Mouse (Mus musculus) 3134 (cell line): ENCODE measurements around the gene C730034F03Rik.

Experiments used
- DNase-seq: peaks from one replicate; pipeline ENCODE4 v3.0.0-alpha.2; 2011; ENCODE audit warnings: low spot score; ENCODE audit not compliant: insufficient read length; ENCODE audit errors: extremely low read depth

The C730034F03Rik gene

DNA sequence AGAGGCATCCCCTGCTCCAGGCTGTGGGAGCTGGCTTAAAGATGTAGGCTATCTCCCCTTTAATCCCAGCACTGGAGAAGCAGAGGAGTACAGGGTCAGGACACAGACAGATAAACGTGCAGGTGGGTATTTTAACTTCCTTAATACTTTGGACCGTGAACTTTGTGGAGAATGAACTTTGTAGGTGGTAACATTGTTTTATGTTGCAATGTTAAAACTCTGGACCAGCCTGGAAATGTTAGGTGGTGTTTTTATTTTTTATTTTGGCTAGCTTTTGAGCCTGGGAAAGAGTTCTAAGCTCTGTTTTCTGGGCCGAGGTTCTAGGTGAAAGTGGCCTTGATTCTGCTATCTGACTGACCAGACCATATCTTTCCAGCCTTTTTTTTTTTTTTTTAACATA, 1.9 kb downstream of the C730034F03Rik start:
- no peak for DNase-seq

DNA sequence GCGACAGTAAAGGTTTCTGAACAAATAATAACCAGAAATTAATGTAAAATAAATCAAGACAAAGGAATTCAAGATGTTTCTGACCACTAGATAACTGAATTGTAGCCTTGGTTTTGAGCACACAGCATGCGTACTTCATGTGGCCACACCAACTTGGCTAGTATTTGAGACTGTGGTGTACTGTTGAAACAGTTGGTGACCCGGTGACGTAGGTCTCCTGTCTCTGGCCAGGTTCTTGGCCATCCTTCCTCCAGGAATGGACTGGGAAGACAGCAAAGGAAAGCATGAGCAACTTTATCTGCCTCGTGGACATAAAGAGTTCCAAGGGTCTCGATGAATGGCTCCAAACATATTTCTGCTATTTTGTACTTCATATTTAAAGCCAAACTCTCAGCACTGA, 2.4 kb downstream of the C730034F03Rik start:
- DNase-seq: no peak

DNA sequence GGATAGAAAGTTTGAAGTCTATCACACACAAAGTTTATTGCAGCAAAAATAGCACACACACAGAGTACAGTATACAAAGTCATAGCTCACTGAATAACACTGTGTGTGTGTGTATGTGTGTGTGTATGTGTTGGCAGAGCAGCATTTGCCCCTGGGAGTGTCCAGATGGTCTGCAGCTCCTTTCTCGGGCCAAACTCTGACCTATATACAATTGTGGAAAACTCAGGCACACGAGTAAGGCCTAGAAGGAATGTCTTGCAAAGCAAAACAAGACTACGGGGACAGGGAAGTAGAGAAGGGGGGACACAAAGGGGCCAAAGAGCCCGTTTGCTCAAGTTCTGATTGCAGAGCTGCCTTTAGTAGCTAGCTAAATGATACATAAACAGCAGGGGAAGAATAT, 3.6 kb downstream of the C730034F03Rik start:
- DNase-seq: no peak

DNA sequence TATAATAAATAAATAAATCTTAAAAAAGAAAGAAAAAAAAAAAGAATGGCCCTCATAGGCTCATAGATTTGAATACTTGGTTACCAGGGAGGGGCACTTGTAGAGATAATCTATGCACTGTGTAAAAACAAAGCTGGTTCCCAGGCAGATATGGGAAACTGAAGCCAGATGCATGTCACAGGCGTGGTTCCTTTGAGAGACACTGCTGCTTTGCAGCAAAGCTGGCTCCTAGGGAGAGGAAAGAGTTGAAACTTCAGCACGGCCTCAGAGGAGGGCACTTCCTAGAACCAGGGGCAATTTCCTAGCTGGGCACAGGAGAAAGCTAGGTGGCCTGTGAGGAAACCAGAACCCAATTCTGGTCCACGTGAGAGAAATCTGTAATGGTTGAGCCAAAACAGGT, 4.7 kb downstream of the C730034F03Rik start:
- DNase-seq: no peak

DNA sequence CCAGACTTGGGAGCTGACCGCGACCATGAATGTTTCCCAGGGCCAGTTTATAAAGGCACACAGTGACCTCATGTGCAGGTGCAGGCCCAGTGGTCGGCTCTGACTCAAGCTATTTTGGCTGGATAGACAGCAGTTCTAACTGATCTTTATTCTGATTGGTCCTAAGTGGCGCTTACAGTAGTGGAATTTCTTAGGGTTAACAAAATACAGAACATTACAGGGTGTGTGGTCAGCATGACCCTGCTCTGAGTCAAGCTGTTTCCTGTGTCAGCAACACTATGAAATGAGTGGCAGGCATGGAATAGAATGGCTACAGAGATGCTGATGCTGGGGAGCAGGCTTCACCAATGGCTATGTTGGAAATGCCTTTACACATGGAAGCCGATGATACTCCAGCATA, 6.5 kb downstream of the C730034F03Rik start:
- DNase-seq: no peak

DNA sequence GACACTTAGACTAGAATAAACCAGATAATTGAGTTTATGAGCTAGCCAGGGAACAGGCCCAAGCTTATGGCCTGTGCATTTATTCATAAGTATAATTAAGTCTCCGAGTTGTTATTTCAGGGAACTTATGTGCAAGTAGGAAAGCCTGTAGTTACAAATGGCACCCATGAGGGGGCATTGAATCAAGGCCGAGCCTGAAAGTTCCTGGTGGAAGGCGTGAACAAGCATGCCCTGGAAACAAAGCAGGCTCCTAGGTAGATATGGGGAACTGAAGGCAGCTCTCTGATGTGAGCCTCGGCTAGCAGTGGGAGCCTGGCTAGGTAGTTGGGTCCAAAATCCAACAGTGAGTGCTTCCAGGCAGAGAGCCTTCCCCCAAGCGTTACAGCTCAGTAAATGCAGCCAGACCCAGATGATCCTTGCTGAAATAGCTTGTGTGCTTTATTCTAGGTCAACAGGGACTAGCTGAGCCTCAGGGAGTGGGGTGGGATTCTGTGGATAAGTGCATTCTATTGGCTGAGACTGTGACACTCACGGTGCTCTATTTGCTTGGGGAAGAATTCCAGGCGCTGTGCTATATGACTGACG, 13.2 kb downstream of the C730034F03Rik start:
- DNase-seq: no peak

DNA sequence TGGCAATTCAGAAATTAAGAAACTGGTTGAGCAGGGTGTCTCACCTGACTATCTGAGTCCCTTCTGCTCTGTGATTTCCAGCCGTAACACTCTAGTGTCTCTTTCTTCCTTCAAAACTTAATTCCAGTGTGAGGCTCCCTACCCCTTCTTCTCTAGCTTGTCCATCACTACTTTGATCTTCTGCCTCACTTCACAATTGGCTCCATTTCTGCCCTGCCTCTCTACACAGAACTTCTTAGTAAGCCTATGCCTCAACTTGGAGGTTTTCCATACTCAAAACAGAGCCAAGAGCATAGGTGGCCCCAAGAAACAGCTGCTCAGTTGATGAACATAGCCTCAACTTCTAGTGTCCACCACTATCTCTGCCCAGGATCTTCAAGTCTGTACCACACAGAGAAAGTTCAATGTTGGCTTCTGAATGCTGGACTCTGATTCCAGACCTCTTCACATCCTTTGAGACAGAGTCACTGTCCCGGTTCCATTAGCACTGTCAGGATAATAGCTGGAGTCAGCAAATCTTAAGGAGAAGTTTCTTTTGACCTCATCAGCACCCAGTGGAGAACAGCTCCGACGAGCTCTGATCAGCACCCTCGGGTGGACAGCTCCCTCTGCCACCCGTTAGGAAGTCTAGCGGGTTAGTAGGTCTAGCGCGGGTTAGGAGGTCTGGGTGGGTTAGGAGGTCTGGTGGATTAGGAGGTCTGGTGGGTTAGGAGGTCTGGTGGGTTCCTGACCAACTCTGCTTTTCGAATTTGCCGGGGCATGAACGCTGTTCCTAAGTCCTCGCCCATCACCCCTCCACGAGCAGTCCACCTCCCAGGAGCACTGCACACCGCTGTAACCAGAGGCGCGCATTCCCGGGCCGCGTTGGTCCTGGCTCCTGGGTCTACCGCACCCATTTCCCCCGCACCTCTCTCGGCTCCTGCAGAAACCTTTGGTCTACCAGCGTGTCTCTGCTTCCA, 23.8 kb downstream of the C730034F03Rik start:
- no peak for DNase-seq

DNA sequence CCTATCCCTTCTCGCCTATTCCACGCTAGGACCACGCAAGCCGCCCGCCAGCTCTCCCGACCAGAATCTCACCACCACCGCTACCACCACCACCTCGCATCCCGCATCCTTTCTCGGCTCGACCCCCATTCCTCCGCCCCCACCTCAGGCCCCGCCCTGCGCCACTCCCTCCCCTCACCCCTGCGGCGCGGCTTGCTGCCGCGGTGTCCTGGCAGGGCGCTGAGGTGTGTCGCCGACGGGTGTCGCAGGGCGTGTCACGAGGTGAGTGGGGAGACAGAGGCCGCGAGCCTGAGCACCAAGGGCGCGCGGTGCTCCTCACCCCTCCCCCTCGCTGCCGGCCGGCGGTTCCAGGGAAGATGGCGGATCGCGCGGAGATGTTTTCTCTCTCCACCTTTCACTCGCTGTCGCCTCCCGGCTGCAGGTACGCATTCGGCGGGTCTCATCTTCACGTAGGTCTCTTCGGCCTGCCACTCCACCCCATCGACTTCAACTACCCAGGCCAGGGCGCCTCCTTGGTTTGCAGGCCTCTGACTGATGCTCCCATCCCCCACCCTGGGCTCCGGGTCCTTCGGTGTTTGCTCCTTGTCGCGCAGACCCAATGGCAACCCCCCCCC, 24.6 kb downstream of the C730034F03Rik start, which contains the start of gene Mapk8ip2:
Gene Mapk8ip2 (plus strand): TSS at position 49 of the 614 bp plus-strand sequence.
- DNase-seq: no peak

DNA sequence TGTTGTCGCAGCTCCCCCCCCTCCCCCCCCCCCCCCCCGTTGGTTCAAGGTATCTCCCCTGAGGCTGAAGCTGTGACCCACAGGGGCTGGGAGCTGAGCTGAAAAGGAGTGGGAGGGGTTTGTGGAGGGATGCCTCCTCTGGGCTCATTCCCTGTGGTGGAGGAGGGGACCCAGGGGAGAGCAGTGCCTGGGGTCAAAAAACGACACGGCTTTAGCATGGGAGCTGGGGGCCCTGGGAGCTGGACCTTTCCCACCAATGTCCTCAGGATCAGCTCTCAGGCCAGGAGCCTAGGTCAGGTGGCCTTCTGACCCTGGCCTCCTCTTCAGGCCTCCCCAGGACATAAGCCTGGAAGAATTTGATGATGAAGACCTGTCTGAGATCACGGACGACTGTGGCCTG, 25.5 kb downstream of the C730034F03Rik start:
- DNase-seq: no peak

DNA sequence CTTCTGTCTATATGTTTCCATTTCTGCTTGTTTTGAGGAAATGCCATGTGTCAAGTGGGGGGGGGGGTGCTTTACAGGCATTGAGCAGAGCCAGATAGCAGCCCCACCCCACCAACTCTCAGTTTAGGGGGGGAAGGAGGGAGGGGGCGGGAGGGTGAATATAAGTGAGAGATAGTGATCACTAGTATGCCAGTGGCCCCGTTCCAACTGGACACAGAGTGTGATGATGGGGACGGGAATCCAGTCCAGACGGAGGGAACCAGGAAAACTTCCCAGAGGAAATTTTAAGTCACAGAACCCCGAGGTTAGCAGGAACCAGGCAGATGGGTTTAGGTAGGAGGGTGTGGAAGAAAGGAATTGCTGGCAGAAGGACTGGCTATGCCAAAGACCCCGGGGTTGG, 26.3 kb downstream of the C730034F03Rik start:
- no peak for DNase-seq

DNA sequence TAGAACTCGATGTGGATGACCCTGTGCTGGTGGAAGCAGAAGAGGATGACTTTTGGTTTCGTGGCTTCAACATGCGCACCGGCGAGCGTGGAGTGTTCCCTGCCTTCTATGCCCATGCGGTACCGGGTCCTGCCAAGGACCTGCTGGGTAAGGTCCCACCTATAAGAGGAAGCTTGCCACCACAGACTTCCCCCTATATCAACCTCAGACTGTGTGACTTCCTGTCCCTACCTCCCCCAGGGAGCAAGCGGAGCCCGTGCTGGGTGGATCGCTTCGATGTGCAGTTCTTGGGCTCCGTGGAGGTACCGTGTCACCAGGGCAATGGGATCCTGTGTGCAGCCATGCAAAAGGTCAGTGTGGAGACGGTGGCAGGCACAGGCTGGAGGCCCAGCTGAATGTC, 29.6 kb downstream of the C730034F03Rik start:
- DNase-seq: no peak

DNA sequence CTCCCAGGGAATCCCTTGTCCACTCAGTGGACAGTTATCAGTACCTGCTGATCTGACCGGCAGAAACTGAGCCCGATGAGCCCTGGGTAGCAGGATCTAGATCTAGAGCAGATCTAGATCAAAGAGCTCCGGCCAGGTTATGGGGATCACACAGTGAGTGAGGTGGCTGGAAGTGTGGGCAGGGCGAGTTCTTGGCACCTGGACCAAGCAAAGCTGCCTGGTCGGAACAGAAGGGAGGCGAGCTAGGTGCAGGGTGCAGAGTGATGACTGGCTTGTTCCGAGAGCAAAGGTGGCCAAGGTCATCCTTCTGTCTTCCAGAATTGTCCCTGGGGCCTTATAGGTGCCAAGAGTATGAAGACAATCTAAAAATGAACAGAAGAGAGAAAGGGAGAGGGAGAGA, 30.4 kb downstream of the C730034F03Rik start:
- DNase-seq: no peak

DNA sequence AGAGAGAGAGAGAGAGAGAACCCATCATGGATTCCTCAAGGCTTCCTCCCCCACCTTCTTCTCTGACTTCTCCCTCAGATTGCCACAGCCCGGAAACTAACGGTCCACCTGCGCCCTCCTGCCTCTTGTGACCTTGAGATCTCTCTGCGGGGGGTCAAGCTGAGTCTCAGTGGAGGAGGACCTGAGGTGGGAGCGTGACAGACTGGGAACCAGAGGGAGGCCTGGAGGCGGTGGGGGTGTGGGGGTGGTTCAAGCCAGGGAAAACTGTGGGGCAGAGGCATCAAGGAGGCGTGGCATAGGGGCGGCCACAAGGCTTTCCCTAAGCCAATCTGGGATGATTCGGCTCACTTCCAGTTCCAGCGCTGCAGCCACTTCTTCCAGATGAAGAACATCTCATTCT, 30.9 kb downstream of the C730034F03Rik start:
- DNase-seq: no peak

DNA sequence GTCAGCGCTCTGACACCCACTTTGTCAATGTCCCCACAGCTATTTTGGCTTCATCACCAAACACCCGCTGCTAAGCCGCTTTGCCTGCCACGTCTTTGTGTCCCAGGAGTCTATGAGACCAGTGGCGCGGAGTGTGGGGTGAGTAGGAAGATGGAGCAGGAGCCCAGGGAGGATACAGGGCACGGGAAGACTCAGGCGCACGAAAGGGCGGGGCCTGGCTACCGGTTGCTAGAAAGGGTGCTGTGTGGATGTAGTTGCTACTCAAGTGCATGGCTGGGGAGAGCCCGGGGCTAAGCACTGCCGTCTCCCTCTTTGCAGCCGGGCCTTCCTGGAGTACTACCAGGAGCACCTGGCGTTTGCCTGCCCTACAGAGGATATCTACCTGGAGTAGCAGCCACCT, 31.9 kb downstream of the C730034F03Rik start:
- no peak for DNase-seq

DNA sequence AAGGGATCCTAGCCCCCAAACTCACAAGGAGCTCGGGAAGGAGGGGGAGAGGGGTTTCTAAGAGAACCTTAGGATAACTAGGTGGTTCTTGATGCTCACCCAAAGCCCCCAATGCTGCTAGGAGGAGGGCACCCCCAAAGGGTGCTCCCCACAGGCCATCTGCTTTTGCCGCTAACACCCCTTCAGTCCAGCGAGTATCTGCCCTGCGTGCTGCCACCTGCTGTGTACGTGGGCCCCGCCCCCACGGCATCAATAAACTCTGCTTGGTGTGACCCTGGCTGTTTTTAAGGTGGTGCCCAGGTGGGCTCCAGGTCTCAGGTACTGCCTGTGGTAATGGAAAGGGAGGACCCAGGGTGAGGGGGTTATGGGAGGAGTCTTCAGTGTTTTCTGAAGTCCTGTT, 32.8 kb downstream of the C730034F03Rik start:
- DNase-seq: no peak

DNA sequence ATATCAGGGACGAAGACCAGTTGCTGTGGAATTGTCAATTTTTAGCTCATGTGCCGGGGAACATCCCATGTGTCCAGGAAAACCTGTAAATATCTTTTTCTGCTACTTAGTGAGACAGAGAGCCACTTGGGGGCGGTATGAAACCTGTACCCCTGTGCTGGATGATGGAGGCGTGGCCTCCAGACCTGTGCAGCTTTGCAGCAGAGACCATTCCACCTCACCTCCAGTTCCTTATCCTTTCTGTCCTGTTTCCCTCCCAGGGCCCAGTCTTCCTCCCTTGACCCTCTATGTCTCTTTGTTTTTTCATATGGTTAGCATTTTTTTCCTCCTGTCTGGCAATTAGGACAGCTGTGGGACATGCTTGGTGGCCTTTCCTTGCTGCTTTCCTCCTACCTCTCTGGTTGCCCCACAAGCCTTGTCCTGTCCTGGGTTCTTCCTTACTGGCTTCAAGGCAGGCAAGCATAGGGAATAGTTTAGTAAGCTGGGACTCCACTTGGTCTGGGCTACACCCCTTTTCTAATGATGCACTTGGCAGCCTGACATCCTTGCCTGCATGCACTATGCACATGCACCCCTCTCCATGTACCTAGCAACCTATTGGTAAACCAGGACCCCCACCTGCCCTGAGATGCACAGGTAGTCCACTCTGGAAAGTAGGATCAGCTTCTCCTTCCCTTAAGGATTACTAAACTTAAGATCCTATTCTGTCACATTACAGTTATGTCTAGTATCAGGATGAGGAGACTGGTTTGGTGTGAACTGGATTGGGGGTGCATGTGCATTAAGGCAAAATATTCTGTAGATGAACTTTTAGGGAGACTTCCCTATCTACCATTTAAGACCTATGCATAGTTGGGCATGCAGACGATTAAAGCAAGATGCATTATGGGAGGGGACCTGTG, 34.2 kb downstream of the C730034F03Rik start:
- DNase-seq: no peak

DNA sequence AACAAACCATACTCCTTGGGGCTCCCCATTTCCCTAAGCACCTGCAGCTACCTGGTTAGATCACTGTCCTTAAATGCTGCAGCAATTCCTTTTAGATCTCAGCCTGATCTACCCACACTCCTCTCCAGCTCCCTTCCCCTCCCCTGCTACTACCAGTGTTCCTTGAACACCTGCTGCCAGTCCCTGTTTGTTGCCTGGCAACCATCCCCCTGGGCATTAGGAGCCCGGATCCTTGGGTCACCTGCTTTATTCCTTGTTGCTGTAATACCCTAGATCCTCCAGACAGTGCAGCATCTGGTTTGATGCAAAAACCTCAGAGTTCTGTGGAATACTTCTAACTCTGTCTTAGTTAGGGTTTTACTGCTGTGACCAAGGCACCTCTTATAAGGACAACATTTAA, 35.7 kb downstream of the C730034F03Rik start:
- no peak for DNase-seq

DNA sequence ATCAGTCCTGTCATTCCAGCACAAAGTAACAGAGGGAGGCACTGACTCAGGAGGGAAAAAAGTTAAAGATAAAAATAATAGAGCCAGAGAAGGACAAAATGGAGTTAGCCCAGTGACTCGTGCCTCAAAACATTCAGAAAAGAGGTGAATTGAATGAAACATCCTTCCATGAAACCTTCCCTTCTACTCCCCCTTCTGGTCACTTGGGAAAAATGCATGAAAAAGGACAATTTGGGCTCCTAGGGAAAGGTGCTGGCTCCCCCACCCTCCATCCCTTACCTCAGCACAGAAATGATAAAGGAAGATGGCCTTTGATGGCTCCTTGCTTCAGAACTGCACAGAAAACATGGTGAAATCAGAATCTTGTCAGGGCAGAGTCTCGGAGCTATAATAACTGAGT, 39.2 kb downstream of the C730034F03Rik start:
- DNase-seq: no peak

DNA sequence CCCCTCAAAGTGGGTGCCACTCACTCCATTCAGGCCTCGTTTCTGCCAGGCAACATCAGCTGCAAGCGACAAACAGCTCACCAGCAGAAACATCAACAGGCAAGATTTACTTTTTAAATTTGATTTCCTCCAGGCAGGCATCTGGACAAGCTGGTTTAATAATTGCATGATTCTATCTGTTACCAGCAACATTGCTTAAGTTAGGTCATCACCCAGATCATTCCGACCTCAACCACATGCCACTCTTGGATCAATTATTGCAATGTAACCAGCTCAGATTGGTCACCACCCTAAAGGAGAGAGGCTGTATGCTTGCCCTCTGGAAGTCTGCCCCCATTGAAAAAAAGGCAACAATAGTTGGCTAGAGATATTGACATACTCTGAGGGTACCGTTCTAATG, 42.1 kb downstream of the C730034F03Rik start:
- DNase-seq: no peak

DNA sequence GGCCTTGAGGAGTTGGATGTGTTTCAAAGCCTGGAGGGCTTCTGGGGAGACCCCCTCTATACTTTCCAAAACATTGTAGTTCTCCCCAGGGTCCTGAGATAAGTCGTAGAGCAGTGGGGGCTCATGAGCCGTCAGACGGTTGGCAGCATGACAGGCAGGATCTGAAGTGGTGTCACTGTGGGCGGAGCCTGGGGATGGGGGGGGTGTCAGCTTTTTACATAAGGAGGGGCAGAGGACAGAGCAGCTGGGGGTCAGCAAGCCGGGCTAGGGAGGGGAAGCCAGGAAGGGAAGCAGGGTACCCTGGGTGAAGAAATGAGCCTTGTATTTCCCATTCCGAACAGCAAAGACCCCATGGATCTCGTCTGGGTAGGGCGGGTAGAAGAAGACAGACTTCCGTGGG, 44.0 kb downstream of the C730034F03Rik start:
- DNase-seq: no peak

DNA sequence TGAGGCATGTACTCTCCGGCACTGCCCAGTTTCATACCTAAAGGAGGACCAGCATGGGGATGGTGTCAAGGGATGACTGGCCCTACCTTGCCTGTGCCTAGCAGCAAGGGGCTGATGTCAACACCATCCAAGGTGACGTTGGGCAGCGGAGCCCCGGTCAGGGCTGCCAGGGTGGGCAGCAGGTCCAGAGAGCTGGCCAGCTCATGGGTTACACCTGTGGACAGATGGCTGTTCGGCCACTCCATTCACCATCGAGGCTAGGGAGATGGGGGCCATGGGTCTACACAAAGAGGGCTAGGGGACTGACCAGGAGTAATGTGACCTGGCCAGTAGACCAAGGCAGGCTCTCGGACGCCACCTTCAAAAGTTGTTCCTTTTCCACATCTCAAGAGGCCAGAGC, 44.5 kb downstream of the C730034F03Rik start:
- no peak for DNase-seq
